Mouse (Mus musculus) ovary, adult 18-20 months (tissue): ENCODE results near the gene Btnl9.
"Not testable (repeated sequence)": the region's sequence is repeated elsewhere in the genome, so short reads cannot be mapped to it uniquely, and the experiment has no call there.

ENCODE experiments used
- DNase-seq: peaks from one replicate; pipeline ENCODE4 v3.0.0; 2022; ENCODE audit warnings: low spot score, mixed read lengths

The Btnl9 gene

DNA sequence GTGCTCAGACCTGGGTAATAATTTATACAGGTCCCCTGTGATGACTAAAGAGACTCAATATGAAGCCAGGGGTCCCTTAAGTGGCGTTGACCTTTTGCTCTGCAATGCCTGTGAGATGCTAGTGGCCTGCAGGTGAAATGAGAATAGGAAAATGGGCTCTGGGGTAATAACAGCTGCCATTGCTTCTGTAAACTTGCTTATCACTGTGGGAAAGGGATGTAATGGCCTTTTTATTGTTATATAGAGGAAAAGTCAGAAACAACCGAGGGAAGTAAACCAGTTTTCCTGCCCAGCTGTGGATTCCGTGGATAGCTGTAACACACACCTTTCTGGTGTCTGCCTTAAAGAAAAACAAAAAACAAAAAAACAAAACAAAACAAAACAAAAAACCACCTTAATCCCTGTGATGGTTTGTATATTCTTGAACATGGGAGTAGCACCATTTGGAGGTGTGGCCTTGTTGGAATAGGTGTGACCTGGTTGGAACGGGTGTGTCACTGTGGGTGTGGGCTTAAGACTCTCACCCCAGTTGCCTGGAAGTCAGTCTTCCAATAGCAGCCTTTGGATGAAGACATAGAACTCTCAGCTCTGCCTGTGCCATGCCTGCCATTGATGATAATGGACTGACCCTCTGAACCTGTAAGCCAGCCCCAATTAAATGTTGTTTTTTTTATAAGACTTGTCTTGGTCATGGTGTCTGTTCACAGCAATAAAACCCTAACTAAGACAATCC is 10.7 kb downstream of the Btnl9 start:
- DNase-seq: not testable (repeated sequence)

DNA sequence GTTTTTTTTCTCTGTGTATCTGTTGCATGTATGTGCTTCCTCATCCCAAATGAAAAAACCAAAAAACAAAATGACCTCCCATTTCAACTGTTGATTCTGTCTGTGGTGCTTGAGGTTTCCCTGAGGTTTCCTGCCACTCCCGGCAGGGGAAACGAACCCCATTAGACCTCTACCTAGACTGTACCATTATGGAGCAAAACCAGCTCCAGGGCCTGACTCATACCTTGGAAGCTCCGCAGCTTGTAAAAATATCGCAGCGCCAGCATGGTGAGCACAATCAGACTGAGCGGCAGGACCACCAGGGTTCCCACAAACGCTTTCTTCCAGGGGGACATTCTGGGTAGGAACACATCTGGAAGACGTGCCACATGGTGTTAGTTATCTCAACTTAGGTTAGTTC is 11.6 kb downstream of the Btnl9 start:
- DNase-seq: no peak

DNA sequence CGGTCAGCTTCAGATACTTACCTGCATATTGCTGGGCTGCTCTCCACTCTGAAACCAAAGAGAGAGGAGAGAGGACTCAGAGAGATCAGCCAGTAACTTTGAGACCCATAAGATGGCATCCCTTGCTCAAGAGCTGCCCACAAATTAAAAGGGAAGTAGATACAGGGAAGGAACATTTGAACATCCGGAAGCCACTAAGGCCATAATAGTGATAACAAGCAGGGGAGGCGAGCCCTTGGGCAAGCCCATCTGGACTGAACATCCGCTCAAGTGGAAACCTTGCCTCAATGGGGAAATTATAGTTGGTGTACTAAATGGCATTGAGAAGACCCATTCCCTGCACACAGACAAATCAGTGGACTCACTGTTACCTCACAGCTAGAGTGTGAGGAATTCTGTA is 16.4 kb downstream of the Btnl9 start:
- DNase-seq: no peak

DNA sequence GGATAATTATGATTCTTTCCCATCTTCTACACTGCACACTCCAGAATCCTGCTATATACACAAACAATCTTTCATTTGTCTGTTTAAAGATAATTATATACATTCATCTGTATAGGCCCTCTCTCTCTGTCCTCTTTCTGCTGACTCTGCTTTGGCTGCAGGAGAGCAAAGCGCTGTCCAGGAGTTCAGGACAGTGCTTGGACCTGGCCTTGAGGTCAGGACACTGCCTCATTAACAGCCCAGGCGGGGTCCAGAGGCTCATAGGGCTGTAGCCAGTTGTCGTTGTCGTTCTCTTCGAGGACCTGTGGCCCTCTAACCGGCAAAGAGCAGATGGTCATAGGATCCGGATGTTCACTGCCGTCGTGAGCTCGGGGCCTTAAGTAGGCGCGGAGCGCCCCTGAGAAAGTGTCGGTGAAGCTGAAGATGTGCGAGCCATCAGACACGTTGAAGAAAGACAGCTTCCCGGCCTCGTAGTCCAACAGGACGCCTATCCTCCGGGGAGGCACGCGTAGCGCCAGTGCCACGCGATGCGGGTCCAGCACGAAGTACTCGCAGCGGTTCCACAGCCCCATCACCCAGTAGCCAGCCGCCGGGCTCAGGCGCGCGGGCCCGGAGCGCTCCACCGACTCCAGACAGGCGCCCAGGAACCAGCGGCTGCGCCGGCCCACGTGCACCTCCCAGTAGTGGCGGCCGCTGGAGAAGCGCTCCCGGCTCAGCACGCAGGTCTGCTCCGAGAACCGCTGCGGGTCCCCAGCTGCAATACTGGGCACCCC is 17.9 kb downstream of the Btnl9 start:
- DNase-seq: no peak

DNA sequence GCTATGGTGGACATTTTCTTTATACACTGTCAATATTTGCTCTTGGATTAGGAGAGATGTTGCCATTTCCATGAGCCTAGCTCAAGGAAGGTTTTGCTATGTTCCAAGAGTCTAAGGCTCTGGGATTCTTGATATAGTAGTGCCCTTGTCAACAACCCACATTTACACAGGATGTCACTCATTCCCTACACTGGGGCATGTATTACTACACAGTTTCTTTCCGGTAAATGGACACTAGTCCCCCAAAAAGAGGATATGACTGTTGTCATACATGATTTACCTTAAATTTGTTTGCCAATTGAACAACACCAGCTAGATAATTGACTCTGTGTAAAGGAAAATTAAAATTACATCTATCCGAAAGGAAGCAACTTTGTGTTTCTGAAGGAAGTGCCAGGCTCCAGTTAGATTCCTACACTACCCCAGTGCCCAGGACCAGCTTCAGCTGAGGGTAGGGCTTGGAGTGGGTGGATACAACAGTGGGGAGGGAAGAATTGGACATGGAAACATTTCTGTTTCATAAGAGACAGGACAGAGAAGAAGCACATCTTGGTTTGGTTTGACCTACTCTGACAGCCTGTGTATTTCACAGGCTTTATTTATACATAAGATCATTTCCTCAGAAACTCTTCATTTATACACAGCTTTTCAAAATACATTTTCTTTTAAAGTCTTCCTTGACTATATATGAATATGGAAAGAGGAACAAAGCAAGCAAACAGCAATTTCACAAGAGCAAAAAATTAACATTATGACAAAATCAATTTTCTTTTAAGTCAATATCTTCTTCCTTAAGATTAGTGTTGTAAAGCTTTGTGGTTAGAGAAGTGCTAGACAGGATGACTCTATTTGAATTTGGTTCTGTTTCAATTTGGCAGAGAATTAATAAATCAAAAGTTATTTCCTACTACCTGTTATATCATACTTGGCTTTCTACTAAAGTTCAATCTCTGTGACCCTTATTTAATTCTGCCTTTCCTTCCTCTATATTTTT is 29.8 kb downstream of the Btnl9 start:
- no peak for DNase-seq

DNA sequence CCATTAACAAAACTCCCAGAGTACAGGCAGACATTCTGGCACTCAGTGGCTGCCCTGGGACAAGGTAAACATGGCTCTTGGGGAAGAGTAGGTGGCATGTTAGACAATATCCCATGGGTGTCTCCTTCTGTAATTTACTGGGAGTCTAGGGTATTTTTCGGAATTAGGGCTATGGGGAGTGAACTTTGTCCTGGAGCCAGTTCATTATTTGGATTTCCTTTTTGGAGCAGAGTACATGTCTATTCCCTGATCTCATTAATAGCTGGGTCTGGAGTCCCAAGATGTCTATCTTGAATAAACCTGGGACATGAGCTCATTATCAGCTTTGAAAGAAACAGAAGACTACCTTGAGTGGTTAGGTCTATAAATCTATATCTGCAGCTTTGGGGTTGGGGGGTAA is 32.9 kb downstream of the Btnl9 start, which contains the start of gene Olfr1394:
TSS of gene Olfr1394 (plus strand) at position 301 of the 400 bp plus-strand sequence.
- no peak for DNase-seq

DNA sequence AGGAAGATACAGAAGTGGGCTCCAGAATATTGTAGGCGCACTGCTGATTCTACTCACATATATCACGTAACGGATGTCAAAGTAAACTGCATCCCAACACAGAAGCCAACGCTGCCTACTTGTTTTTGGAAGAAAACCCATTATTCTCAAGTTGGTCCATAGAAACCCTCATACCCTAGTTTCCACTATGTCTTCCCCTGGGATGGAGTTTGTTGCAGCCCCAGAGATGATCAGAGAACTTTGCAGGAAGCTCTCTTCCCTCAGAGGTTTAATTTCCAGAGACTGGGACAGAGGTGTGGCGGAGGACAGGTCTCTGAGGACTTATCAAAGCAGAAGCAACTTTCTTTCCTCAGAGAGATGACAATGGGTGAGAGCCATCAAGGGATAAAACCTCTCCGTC is 45.0 kb downstream of the Btnl9 start, which contains the start of gene Olfr1395:
TSS of gene Olfr1395 (plus strand) at position 301 of the 400 bp plus-strand sequence.
- no peak for DNase-seq

DNA sequence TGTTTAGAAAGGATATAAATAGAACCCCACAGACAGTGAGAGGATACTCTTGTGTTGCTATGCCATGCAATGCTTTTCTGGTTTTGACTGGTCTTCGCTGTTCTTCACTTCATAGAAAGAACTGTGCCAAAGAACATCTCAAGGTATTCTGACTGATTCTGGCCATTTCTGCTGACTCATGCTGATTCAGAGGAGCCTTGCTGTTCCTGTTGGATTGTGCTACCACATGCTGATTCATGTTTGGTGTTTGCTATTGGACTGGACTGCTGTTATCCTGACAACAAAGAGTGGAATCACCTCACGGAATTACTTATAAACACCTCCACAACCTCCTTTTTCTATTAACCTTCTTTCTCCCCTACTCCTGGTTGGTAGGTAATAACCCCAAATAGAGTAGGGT is 62.8 kb downstream of the Btnl9 start:
- no peak for DNase-seq

DNA sequence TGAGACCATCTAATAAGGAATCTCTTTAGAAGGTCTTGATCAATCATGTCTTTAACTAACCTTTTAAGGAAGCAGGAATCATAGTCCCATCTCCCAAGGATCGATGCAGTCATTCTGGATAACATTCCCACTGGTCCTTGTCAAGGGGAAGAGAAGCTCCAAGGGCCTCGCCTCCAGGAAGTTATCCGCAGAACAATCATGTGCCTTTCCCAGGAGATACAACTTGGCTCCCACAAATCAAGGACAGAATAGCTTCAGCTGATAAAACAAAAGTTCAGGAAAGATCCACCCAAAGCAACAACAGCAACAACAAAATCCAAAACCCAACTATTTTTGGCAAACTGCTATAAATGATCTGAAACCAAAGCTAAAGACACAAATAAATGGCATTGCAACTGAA is 67.3 kb downstream of the Btnl9 start:
- DNase-seq: no peak
